Mouse (Mus musculus): ENCODE results near the gene Cc2d1a. TPM values are rescaled to one million over a fixed set of nuclear protein-coding genes. Genes with fewer than 3 reads are reported as not detected.

Cc2d1a gene
- polyA plus RNA-seq, 1 experiment: not detected

DNA sequence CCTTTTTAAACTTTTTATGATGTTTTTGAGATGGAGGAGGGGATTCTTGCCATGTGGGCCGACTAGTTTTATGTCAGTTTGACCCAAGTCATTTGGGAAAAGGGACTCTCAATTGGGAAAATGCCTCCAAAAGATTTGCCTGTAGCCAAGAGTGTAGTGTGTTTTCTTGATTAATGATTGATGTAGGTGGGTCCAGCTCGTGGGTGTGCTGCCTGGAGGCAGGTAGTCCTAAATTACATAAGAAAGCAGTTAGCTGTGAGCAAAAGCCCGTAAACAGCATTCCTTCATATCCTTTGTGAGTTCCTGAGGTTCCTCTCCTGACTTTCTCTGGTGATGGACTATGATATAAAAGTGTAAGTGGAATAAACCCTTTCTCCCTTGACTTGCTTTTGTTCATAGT, 1.4 kb upstream of the Cc2d1a start:
- no peak overlapping the region for H3K4me3 ChIP-seq (ENCODE audit: insufficient read depth, low read depth, low read length)
- TF ChIP-seq POLR2A (IDR thresholded peaks at IDR 0.05; ENCODE audit: insufficient read depth, low read depth, low read length): no peak
- TF ChIP-seq CTCF (IDR thresholded peaks at IDR 0.05; ENCODE audit: insufficient read depth, low read depth, low read length): no peak
- no peak overlapping the region for H3K27ac ChIP-seq (ENCODE audit: insufficient read depth, low read depth, low read length)
- H3K4me1 ChIP-seq (ENCODE audit: control insufficient read depth, insufficient read depth, low read length): peaks cover 25% of the 10 kb centered on the region
- WGBS: 81% methylated on average over 3 of the region's 3 CpGs

DNA sequence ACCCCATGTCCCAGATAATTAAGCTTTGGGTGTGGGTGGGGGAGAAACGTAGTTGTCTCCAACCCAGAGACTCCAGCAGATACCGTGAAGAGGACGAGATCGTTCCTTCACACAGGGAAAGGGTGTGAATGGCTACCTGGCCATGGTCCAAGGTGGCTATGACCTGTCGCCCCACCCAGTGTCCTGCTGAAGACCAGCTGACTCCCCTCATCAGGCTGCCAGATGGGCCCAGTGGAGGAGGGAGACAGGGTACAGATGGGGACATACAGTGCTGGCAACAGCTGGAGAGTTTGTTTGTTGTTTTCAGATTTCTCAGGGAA, 755 bp upstream of the Cc2d1a start:
- no peak for TF ChIP-seq POLR2A (IDR thresholded peaks at IDR 0.05; ENCODE audit: insufficient read depth, low read depth, low read length)
- no peak for TF ChIP-seq CTCF (IDR thresholded peaks at IDR 0.05; ENCODE audit: insufficient read depth, low read depth, low read length)
- H3K4me3 ChIP-seq (ENCODE audit: insufficient read depth, low read depth, low read length): 0 out of 2 replicates have a peak overlapping the region, but pooled peaks have one; percentile 69
- 81% methylated on average over 5 of the region's 5 CpGs for WGBS
- no peak overlapping the region for H3K27ac ChIP-seq (ENCODE audit: insufficient read depth, low read depth, low read length)
- H3K4me1 ChIP-seq (ENCODE audit: control insufficient read depth, insufficient read depth, low read length): peaks cover 25% of the 10 kb centered on the region

DNA sequence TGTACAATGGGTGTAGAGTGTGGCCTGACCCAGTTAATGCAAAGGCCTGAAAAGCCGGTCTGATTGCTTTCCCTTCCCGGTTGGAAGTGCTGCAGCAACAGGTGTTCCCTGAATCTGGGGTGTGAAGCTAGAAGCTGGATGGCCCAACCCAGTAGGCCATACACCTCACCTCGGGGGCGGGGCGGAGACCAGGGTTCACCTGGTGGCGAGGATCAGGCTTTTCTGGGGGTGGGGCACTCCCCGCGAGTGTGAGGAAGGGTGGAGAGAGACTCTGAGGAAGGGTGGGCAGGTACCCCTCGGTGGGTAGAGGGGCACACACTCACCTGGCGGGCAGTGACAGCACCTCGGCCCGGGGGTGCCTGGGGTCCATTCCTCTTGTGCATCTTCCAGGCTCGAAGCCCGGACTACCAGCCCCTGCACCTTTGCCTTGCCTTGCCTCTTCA, 391 bp downstream of the Cc2d1a start:
- Histone ChIP-seq H3K4me1 (ENCODE audit: control insufficient read depth, insufficient read depth, low read length) (peaks cover 25% of the 10 kb centered on the region), H3K27ac (ENCODE audit: insufficient read depth, low read depth, low read length) (0 out of 2 replicates have a peak overlapping the region, but pooled peaks have one; percentile 19), H3K4me3 (ENCODE audit: insufficient read depth, low read depth, low read length) (peak overlapping the region; percentile 69)
- WGBS: 9% methylated on average over 14 of the region's 14 CpGs
- no peak for TF ChIP-seq CTCF (IDR thresholded peaks at IDR 0.05; ENCODE audit: insufficient read depth, low read depth, low read length)
- TF ChIP-seq POLR2A (IDR thresholded peaks at IDR 0.05; ENCODE audit: insufficient read depth, low read depth, low read length): no peak

DNA sequence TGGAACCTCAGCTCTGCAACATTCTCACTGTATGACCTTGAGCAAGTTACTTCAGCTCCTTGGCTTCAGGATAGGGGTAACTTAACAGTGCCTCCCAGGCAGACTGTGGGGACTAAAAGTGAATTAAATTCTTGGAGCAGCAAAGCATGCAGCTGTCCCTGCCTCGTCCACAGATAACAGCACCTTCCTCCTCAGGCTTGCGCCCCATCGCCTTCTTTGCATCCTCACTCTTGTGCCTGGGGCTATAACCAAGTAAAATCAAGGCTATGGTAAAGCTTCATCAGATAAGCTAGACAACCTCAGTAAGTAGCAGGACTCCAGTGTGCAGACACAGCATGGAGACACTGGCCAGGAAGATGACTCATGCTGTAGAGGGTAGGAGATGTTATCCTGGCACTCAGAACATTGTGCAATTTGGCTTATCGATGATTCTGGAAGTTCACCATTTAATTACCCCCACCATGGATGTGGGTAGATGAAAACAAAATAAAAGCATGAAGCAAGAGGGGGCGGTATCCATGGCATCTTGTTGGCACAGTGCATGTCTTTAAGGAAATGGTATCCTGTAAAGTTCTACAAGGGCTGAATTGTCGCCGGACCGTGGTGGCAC, 3.0 kb downstream of the Cc2d1a start:
- Histone ChIP-seq H3K4me3 (ENCODE audit: insufficient read depth, low read depth, low read length) (no peak overlapping the region), H3K4me1 (ENCODE audit: control insufficient read depth, insufficient read depth, low read length) (peaks cover 25% of the 10 kb centered on the region), H3K27ac (ENCODE audit: insufficient read depth, low read depth, low read length) (no peak overlapping the region)
- no peak for TF ChIP-seq POLR2A (IDR thresholded peaks at IDR 0.05; ENCODE audit: insufficient read depth, low read depth, low read length)
- TF ChIP-seq CTCF (IDR thresholded peaks at IDR 0.05; ENCODE audit: insufficient read depth, low read depth, low read length): no peak
- WGBS: 66% methylated on average over 8 of the region's 8 CpGs

DNA sequence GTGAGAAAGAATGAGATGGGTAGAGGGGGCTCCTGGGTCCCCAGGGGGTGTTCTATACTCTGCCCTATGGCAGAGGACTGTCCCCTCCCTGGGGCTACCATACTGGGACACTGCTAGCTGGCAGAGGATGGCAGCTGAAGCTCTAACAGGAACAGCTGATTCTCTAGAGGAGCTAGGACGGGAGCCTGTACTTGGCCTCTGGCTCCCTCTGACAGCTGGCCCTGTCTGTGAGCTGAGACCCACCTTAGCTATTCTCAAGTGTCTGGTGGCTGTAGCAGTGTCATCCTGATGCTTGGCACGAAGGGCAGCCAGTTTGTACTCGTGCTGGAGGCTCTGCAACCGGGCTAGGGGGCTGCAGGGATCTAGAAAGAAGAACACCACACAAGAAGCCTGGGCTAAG, 6.9 kb downstream of the Cc2d1a start:
- no peak for TF ChIP-seq CTCF (IDR thresholded peaks at IDR 0.05; ENCODE audit: insufficient read depth, low read depth, low read length)
- no peak overlapping the region for H3K27ac ChIP-seq (ENCODE audit: insufficient read depth, low read depth, low read length)
- H3K4me3 ChIP-seq (ENCODE audit: insufficient read depth, low read depth, low read length): no peak overlapping the region
- 91% methylated on average over 4 of the region's 4 CpGs for WGBS
- peaks cover 6% of the 10 kb centered on the region for H3K4me1 ChIP-seq (ENCODE audit: control insufficient read depth, insufficient read depth, low read length)

DNA sequence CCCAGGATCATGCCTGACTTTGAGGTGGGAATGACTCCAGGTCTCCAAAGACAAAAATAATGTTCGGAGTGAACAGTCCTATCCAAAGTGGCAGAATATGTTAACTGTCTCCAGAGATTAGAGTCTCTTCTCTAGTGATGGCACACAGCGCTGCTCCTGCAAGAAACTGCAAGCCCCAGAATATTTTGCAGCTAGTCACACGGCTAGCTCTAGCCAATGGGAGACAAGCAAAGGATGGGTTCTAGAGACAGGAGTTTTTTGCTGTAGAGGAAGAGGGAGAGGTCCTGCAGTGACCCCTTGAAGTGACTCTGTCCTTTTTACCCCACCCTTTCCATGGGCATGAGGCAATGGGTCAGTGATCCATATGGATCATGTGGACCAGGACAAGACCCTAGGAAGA, 9.9 kb downstream of the Cc2d1a start:
- H3K4me3 ChIP-seq (ENCODE audit: insufficient read depth, low read depth, low read length): no peak overlapping the region
- no peak overlapping the region for H3K27ac ChIP-seq (ENCODE audit: insufficient read depth, low read depth, low read length)
- no peaks in the 10 kb centered on the region for H3K4me1 ChIP-seq (ENCODE audit: control insufficient read depth, insufficient read depth, low read length)
- TF ChIP-seq CTCF (IDR thresholded peaks at IDR 0.05; ENCODE audit: insufficient read depth, low read depth, low read length) (no peak), POLR2A (IDR thresholded peaks at IDR 0.05; ENCODE audit: insufficient read depth, low read depth, low read length) (no peak)
- 91% methylated on average over 3 of the region's 3 CpGs for WGBS

DNA sequence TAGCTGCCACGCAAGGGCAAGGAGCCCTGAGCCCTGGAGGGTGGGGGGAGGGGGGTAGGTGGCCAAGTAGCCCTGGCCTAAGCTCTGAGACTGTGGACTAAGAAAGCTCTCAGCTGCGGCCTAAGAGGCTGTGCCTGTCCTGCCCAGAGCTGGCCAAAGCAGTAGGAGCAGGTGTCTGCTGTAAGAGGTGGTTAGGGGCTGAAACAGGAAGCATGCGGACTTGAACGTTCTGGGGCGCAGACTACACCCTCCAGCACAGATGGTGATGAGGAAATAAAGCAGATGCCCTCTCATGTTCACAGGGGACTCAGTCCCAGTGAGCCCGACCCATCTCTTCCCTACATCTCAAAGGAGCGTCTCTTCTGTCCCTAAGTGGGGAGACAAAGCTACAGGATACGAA, 15.5 kb downstream of the Cc2d1a start:
- Histone ChIP-seq H3K4me1 (ENCODE audit: control insufficient read depth, insufficient read depth, low read length) (peaks cover 7% of the 10 kb centered on the region), H3K27ac (ENCODE audit: insufficient read depth, low read depth, low read length) (no peak overlapping the region), H3K4me3 (ENCODE audit: insufficient read depth, low read depth, low read length) (no peak overlapping the region)
- TF ChIP-seq POLR2A (IDR thresholded peaks at IDR 0.05; ENCODE audit: insufficient read depth, low read depth, low read length) (no peak), CTCF (IDR thresholded peaks at IDR 0.05; ENCODE audit: insufficient read depth, low read depth, low read length) (no peak)
- 86% methylated on average over 8 of the region's 8 CpGs for WGBS

DNA sequence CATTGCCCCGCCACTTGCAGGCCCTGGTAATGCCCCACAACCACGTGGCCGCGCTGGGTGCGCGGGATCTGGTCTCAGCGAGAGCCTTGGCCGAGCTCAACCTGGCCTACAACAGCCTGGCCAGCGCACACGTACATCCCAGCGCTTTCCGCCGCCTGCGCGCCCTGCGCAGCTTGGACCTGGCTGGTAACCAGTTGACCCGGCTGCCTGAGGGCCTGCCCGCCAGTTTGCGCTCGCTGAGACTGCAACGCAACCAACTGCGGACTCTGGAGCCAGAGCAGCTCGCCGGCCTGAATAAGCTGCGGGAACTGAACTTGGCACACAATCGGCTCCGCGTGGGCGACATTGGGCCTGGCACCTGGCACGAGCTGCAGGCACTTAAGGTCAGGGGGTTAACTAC, 16.9 kb downstream of the Cc2d1a start:
- no peak for TF ChIP-seq POLR2A (IDR thresholded peaks at IDR 0.05; ENCODE audit: insufficient read depth, low read depth, low read length)
- no peak for TF ChIP-seq CTCF (IDR thresholded peaks at IDR 0.05; ENCODE audit: insufficient read depth, low read depth, low read length)
- no peak overlapping the region for H3K27ac ChIP-seq (ENCODE audit: insufficient read depth, low read depth, low read length)
- H3K4me1 ChIP-seq (ENCODE audit: control insufficient read depth, insufficient read depth, low read length): peaks cover 7% of the 10 kb centered on the region
- WGBS: 42% methylated on average over 30 of the region's 30 CpGs
- no peak overlapping the region for H3K4me3 ChIP-seq (ENCODE audit: insufficient read depth, low read depth, low read length)

DNA sequence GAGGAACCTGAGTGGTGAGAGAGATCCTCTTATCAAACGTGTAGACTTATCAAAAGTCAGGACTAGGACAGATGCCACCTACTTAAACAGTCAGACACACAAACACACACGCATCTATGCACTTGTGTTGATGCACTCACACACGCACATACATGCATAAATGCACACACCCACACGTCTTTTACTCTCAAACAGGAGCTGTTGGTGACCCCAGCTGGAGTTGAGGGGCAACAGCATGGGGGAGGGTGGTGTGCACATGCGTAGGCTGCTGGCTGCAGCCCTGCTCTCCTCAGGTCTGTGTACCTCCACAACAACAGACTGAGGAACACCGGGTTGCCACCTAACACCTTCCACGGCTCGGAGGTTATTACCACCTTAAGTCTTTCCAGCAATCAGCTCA, 19.5 kb downstream of the Cc2d1a start:
- H3K4me1 ChIP-seq (ENCODE audit: control insufficient read depth, insufficient read depth, low read length): peaks cover 7% of the 10 kb centered on the region
- no peak overlapping the region for H3K27ac ChIP-seq (ENCODE audit: insufficient read depth, low read depth, low read length)
- H3K4me3 ChIP-seq (ENCODE audit: insufficient read depth, low read depth, low read length): no peak overlapping the region
- 64% methylated on average over 8 of the region's 8 CpGs for WGBS
- no peak for TF ChIP-seq CTCF (IDR thresholded peaks at IDR 0.05; ENCODE audit: insufficient read depth, low read depth, low read length)
- no peak for TF ChIP-seq POLR2A (IDR thresholded peaks at IDR 0.05; ENCODE audit: insufficient read depth, low read depth, low read length)
